Mouse (Mus musculus): ENCODE measurements around the gene Calr.

Calr gene

GRCm38 (mm10) chr8:84846722-84847572 lies at the start of gene Calr:
TSS of gene Calr (minus strand) at chr8:84846934.
- DNase-seq (ENCODE audit: low read depth, low spot score): peak; percentile 99

- DNase-seq (ENCODE audit: low read depth, low spot score): no peak
Measured at GRCm38 (mm10) chr8:84895963-84896362, 49.2 kb upstream of the Calr start.

GRCm38 (mm10) chr8:84893709-84894134 lies 47.0 kb upstream of the Calr start, which contains the start of gene Gcdh:
TSS of gene Gcdh (minus strand) at chr8:84893921.
- DNase-seq (ENCODE audit: low read depth, low spot score): peak; percentile 86

DNA sequence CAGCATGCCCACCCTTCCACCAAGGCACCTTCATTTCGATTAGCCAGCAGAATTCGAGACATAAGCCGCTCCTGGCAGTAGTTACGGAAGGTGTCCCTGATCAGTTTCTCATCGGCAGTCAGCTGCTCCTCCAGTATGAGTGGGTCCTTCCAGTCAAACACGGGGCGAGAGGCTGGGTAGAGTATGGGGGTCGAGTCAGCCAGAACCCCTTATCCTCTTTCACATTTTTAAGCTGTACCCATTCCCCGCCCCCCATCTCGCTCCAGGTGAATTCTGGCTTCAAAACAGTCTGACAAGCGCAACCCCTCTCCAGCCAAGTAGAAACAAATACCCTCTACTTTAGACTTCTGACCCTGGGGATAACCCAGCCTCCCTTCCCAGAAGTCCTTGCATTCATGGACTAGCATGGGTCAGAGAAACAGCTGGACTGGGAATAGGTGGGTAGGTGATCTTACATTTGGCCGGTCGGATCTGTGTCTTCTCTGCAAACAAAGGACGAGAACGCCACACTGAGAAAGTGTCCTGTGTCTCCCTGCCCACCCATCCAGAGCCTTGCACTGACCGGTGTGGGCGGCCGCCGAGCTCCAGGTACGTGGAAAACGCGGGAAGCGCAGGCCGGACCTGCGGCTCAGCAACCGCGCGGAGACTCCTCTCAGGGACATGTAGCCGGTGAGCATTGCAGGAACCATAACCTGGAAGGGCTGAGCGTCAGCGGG lies 46.4 kb upstream of the Calr start:
- DNase-seq (ENCODE audit: low read depth, low spot score): no peak

GRCm38 (mm10) chr8:84889141-84889540 lies 42.4 kb upstream of the Calr start:
- DNase-seq (ENCODE audit: low read depth, low spot score): no peak

GRCm38 (mm10) chr8:84888280-84888679 lies 41.5 kb upstream of the Calr start:
- DNase-seq (ENCODE audit: low read depth, low spot score): no peak

GRCm38 (mm10) chr8:84884728-84885127 lies 38.0 kb upstream of the Calr start:
- no peak for DNase-seq (ENCODE audit: low read depth, low spot score)

DNA sequence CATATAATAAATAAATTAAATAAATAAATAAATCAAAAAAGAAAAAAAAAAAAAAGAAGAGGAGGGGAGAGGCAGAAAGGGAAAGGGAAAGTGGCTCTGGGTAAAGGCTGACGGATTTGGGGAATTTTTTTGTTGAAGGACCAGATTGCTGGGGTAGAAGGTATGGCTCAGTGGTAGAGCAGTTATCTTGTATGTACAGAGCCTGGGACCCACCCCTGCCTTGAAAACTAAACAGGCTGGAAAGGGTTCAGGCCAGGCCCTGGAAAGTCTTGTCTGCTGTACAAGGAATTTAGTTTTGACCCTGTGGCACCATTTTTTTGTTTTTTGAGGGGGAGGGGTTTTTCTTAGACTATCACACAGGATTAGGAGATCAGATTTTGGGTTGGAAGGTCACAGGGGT lies 32.2 kb upstream of the Calr start:
- DNase-seq (ENCODE audit: low read depth, low spot score): no peak

GRCm38 (mm10) chr8:84877297-84878035 lies 30.7 kb upstream of the Calr start:
- no peak for DNase-seq (ENCODE audit: low read depth, low spot score)

DNA sequence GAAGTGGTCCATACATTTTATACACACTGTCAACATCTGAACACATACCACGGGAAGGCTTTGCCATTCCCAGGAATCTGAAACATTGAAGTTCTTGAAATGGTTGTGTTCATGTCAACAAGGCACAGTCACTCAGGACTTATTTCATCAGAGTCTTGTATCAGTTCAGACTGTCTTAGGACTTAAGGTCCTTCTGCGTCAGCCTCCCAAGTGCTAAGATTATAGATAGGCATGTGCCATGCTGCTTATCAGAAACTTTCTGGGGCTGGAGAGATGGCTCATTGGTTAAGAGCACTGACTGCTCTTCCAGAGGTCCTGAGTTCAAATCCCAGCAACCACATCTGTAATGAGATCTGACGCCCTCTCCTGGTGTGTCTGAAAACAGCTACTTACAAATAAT lies 27.6 kb upstream of the Calr start:
- DNase-seq (ENCODE audit: low read depth, low spot score): no peak

GRCm38 (mm10) chr8:84873016-84873415 lies 26.3 kb upstream of the Calr start:
- DNase-seq (ENCODE audit: low read depth, low spot score): no peak

- DNase-seq (ENCODE audit: low read depth, low spot score): no peak
Measured at GRCm38 (mm10) chr8:84872309-84872965, 25.7 kb upstream of the Calr start.

DNA sequence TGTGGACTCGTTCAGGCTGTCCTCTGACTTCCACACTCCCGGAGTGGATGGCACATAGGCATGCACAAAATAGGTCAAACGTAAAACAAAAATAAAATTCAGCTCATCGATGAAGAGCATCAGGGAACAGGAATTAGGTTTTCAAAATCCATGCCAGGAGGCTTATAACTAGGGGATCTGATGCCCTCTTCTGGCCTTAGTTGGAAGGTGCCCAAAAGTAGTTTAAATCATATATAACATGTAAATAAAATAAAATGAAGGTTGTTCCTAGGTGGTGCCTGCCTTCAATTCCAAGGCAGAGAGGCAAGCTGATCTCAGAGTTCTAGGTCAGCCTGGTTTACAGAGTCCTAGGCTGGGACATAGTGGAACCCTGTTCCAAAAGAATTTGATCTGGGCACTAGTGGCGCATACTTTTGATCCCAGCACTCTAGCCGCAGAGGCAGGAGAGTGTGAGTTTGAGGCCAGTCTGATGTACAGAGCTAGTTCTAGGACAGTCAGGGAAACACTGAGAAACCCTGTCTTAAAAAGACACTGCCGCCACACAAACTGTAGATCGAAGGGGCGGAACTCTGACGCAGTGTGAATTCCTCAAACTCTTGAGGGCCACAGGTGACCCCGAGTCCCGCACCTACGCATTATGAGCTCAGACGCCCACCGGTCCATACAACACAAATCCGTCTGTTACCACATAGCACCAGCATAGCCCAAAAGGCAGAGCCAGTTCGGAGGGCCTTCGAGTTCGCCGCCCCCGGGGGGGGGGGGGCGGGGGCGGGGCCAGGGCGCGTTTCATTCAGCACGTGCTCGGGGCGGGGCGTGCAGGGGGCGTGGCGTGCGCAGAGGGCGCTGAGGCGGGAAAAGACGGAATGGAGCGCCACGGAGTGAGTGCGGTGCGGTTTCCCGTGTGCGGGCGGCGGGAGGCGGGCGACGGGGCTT lies 24.9 kb upstream of the Calr start, which contains the start of gene Syce2:
TSS of gene Syce2 (plus strand) at position 736 of the 933 bp plus-strand sequence.
- DNase-seq (ENCODE audit: low read depth, low spot score): peak; percentile 67

DNA sequence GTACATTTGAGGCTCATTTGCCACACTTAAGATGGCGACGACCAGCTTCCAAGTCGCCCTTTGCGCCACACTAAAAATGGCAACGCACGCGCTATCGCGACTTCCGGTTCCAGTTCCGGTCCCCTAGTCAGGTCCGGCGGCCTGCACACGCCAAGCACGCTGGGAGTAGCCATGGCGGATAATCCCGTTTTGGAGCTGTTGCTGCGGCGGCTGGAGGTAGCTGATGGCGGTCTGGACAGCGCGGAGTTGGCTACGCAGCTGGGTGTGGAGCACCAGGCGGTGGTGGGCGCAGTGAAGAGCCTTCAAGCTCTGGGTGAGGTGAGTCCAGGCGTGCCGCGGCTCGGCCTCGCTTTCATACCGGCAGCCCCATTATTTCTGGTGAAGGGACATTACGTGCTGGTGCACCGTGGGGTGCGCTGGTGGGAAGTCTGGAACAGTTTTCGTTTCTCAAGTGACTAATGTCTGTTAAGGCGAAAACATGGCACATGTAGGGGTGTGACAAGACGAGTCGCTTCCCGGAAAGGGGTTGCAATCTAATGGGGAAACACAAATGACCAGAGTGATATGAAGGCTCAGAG lies 10.2 kb upstream of the Calr start, which contains the start of gene Farsa:
TSS of gene Farsa (plus strand) at position 126 of the 578 bp plus-strand sequence.
- DNase-seq (ENCODE audit: low read depth, low spot score): peak; percentile 95

GRCm38 (mm10) chr8:84856434-84856833 lies 9.7 kb upstream of the Calr start:
- no peak for DNase-seq (ENCODE audit: low read depth, low spot score)

DNA sequence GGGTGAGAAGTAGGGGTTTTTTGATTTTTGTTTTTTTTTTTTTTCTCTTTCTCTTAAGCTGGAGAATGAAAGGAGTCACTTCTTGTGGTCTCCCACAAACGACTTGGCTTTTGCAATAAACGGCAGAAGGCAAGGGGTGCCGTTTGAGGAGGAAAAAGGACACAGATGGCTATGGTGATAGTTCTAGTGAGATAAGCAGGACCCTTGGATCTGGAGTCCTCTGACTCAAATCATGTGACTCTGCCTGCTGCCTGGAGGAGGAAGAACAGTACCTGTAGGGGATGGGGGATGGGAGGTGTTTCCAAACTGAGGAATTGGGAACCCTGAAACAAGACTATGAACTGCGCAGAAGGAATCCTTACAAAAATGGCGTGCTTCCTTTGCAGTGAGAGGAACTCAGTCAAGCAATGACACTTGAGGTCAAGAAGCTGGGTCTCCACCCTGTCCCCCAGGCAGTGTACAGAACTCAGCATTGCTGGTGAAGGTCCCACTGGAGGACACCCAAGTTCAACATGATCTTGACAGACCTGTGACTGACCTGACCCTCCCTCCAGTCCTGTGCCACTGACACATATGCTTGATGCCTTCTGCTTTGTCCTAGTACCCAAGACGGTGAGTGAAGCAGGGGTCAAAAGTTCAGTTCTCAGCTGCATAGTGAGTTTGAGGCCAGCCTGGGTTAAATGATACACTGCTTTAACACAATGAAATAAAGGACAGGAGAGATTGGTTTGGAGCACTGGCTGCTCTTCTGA lies 1.1 kb upstream of the Calr start:
- no peak for DNase-seq (ENCODE audit: low read depth, low spot score)

GRCm38 (mm10) chr8:84846094-84846721 lies 526 bp downstream of the Calr start:
- DNase-seq (ENCODE audit: low read depth, low spot score): no peak

- DNase-seq (ENCODE audit: low read depth, low spot score): no peak
Measured at GRCm38 (mm10) chr8:84845355-84846093, 1.2 kb downstream of the Calr start.

All from retina, postnatal 7 days (tissue).